In the genomic region with DNA sequence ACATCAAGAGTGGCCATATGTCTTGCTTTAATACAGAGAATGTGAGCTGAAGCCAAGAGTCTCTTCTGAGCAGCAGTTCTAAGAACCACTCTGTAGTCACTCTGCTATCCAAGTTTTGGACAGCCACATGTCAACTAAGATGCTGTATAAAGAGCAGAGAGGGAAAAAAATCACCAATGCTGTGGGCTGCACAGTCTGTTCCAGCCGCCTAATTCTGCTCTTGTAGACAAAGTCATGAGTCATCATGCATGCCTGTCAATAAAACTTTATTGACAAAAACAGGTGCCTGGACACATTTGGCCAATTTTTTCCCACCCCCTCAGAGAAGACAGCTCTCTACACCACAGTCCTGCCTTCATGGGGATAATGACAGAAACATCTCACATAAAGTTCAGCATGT, we compare ENCODE assay signal across 23 mouse cellular contexts.
DNase-seq lines count a peak whose midpoint lies in the region; ATAC-seq and TF ChIP-seq lines count a peak whose summit lies in the region.
"Had no signal": no experiment of that assay in that cellular context is flagged by ENCODE, and none has a peak within 500 bp of the region (broad histone marks: within the 10 kb centered on the region; RNA-seq: fewer than 3 reads in every experiment).

No protein-coding gene starts in this region.

- no peak overlapping the region for H3K4me3 ChIP-seq in embryonic facial prominence, embryonic 13.5 days
- H3K4me3 ChIP-seq in embryonic facial prominence, embryonic 10.5 days = no peak overlapping the region
- H3K4me3 ChIP-seq in layer of hippocampus, adult 2 months = no peak overlapping the region
- no peak overlapping the region for H3K4me3 ChIP-seq in embryonic facial prominence, embryonic 15.5 days (replicated peaks)
- H3K4me3 ChIP-seq in limb, embryonic 15.5 days = no peak overlapping the region
- H3K4me3 ChIP-seq: heart, embryonic 10.5 days; hindbrain, embryonic 15.5 days; liver, embryonic 15.5 days had no signal

- H3K9ac ChIP-seq in embryonic facial prominence, embryonic 13.5 days = no peak overlapping the region
- no peak overlapping the region for H3K9ac ChIP-seq in embryonic facial prominence, embryonic 15.5 days
- no peak overlapping the region for H3K9ac ChIP-seq in limb, embryonic 15.5 days
- H3K9ac ChIP-seq: hindbrain, embryonic 15.5 days; liver, embryonic 15.5 days had no signal

- H3K27me3 ChIP-seq in embryonic facial prominence, embryonic 13.5 days = no peaks in the 10 kb centered on the region
- H3K27me3 ChIP-seq in embryonic facial prominence, embryonic 10.5 days (replicated peaks; ENCODE audit: low read depth, poor library complexity, severe bottlenecking) = no peaks in the 10 kb centered on the region
- no peaks in the 10 kb centered on the region for H3K27me3 ChIP-seq in embryonic facial prominence, embryonic 15.5 days
- H3K27me3 ChIP-seq in limb, embryonic 15.5 days = no peaks in the 10 kb centered on the region
- H3K27me3 ChIP-seq: liver, embryonic 15.5 days had no signal

- no peak for DNase-seq in embryonic facial prominence, embryonic 10.5 days (ENCODE audit: low spot score)
- DNase-seq in layer of hippocampus, adult 2 months (ENCODE audit: low spot score in 2 of 2) = peak; percentile 14 to 33
- no peak for DNase-seq in layer of hippocampus, adult 9-10 months (ENCODE audit: low spot score)
- DNase-seq in testis, postnatal 14 days (ENCODE audit: low spot score) = no peak
- no peak for DNase-seq in spleen, adult 18-20 months
- DNase-seq: adrenal gland, postnatal 25 days; cerebellum, adult 9-11 months; gastrocnemius, postnatal 36 days; kidney, postnatal 36 days; layer of hippocampus, postnatal 36 days; liver; lung, postnatal 4 days; midbrain, embryonic 14.5 days; right cerebral cortex, adult 18-20 months; right cerebral cortex, postnatal 4 days had no signal

- no peak overlapping the region for H3K4me2 ChIP-seq in embryonic facial prominence, embryonic 13.5 days
- H3K4me2 ChIP-seq in embryonic facial prominence, embryonic 15.5 days (replicated peaks) = no peak overlapping the region
- H3K4me2 ChIP-seq in limb, embryonic 15.5 days = no peak overlapping the region
- H3K4me2 ChIP-seq: hindbrain, embryonic 15.5 days; liver, embryonic 15.5 days had no signal

- no peak for ATAC-seq in embryonic facial prominence, embryonic 13.5 days (ENCODE audit: insufficient number of reproducible peaks, insufficient read depth, low FRiP score, low TSS enrichment, low read depth)
- peak; percentile 74 for ATAC-seq in embryonic facial prominence, embryonic 15.5 days (ENCODE audit: insufficient number of reproducible peaks, low FRiP score, low TSS enrichment, low read depth)
- no peak for ATAC-seq in limb, embryonic 15.5 days (ENCODE audit: insufficient number of reproducible peaks, low FRiP score, low TSS enrichment, low read depth)
- ATAC-seq: forebrain, embryonic 14.5 days; intestine, embryonic 16.5 days had no signal

- 47% methylated on average over 1 of the region's 1 CpGs for WGBS in embryonic facial prominence, embryonic 13.5 days
- 88% methylated on average over 1 of the region's 1 CpGs for WGBS in embryonic facial prominence, embryonic 10.5 days
- WGBS in embryonic facial prominence, embryonic 15.5 days = 27% methylated on average over 1 of the region's 1 CpGs
- 34% methylated on average over 1 of the region's 1 CpGs for WGBS in limb, embryonic 15.5 days

- H3K27ac ChIP-seq in embryonic facial prominence, embryonic 13.5 days = peak overlapping the region; percentile 85
- H3K27ac ChIP-seq in embryonic facial prominence, embryonic 10.5 days (replicated peaks) = no peak overlapping the region
- peak overlapping the region; percentile 5; the same call in 1 of the 2 replicates for H3K27ac ChIP-seq in layer of hippocampus, adult 2 months
- peak overlapping the region; percentile 85 for H3K27ac ChIP-seq in embryonic facial prominence, embryonic 15.5 days (replicated peaks)
- peak overlapping the region; percentile 87 for H3K27ac ChIP-seq in limb, embryonic 15.5 days
- H3K27ac ChIP-seq: heart, embryonic 10.5 days; hindbrain, embryonic 15.5 days; liver, embryonic 15.5 days had no signal

- no peak for TF ChIP-seq CTCF in layer of hippocampus, adult 2 months (conservative IDR thresholded peaks at IDR 0.05)

- H3K9me3 ChIP-seq in embryonic facial prominence, embryonic 13.5 days = no peaks in the 10 kb centered on the region
- no peaks in the 10 kb centered on the region for H3K9me3 ChIP-seq in embryonic facial prominence, embryonic 10.5 days
- no peaks in the 10 kb centered on the region for H3K9me3 ChIP-seq in embryonic facial prominence, embryonic 15.5 days (replicated peaks)
- H3K9me3 ChIP-seq in limb, embryonic 15.5 days = no peaks in the 10 kb centered on the region
- H3K9me3 ChIP-seq: heart, embryonic 10.5 days; hindbrain, embryonic 15.5 days; liver, embryonic 15.5 days had no signal

- H3K36me3 ChIP-seq in embryonic facial prominence, embryonic 13.5 days = no peaks in the 10 kb centered on the region
- H3K36me3 ChIP-seq in embryonic facial prominence, embryonic 10.5 days (replicated peaks) = no peaks in the 10 kb centered on the region
- no peaks in the 10 kb centered on the region for H3K36me3 ChIP-seq in embryonic facial prominence, embryonic 15.5 days
- H3K36me3 ChIP-seq in limb, embryonic 15.5 days = no peaks in the 10 kb centered on the region
- H3K36me3 ChIP-seq: heart, embryonic 10.5 days; hindbrain, embryonic 15.5 days; liver, embryonic 15.5 days had no signal

- peaks cover 43% of the 10 kb centered on the region for H3K4me1 ChIP-seq in embryonic facial prominence, embryonic 13.5 days
- H3K4me1 ChIP-seq in embryonic facial prominence, embryonic 10.5 days = peaks cover 32% of the 10 kb centered on the region
- peaks cover 38% of the 10 kb centered on the region for H3K4me1 ChIP-seq in embryonic facial prominence, embryonic 15.5 days
- peaks cover 42% of the 10 kb centered on the region for H3K4me1 ChIP-seq in limb, embryonic 15.5 days
- H3K4me1 ChIP-seq: liver, embryonic 15.5 days had no signal

Comparison
In these comparisons a context has a peak if more than half of its experiments do, and no peak if none do; other contexts are left out.
1. DNase-seq: peak in layer of hippocampus, adult 2 months (2 of 2); none in embryonic facial prominence, embryonic 10.5 days (single experiment), layer of hippocampus, adult 9-10 months (single experiment), testis, postnatal 14 days (single experiment) and spleen, adult 18-20 months (0 of 2).